Mouse (Mus musculus) olfactory bulb, adult 2 months (tissue): ENCODE measurements around the gene Mpig6b. TPM values are rescaled to one million over a fixed set of nuclear protein-coding genes. Genes with fewer than 3 reads are reported as not detected.

Experiments used
- H3K27ac ChIP-seq: fragments of 200-500 bp; 2 replicates; pipeline ENCODE4 v1.5.1; 2012; ENCODE audit warnings: low read depth, low read length; ENCODE audit not compliant: insufficient read depth
- H3K4me1 ChIP-seq: fragments of 200-500 bp; 2 replicates; pipeline ENCODE4 v1.6.1; 2012; ENCODE audit warnings: low read length; ENCODE audit not compliant: control insufficient read depth, insufficient read depth
- H3K4me3 ChIP-seq: fragments of 200-500 bp; 2 replicates; pipeline ENCODE4 v1.5.1; 2012; ENCODE audit warnings: mild to moderate bottlenecking, low read depth, low read length, moderate library complexity; ENCODE audit not compliant: insufficient read depth
- CTCF ChIP-seq: fragments of 200-500 bp; IDR thresholded peaks from 2 replicates; pipeline ENCODE4 v1.5.1; 2012; ENCODE audit warnings: low read depth, mild to moderate bottlenecking, low read length, moderate library complexity; ENCODE audit not compliant: insufficient read depth
- POLR2A ChIP-seq: fragments of 200-500 bp; IDR thresholded peaks from 2 replicates; pipeline ENCODE4 v1.6.1; 2012; ENCODE audit warnings: mild to moderate bottlenecking, low read depth, low read length, moderate library complexity; ENCODE audit not compliant: insufficient read depth
- WGBS: fragments of 180-500 bp; shearing (Covaris S2); methylation state at CpG from one replicate; pipeline ENCODE4 v1.1.7; 2018; 5-methylcytosine and 5-hydroxymethylcytosine counted together
- polyA plus RNA-seq: library from polyadenylated mRNA; stranded (reverse); fragments of >200 nt; gene quantifications from 2 replicates; pipeline ENCODE4 v1.2.4, GENCODE M21; 2012; ENCODE audit warnings: low replicate concordance; ENCODE audit not compliant: missing spikeins, insufficient read depth, insufficient read length

The Mpig6b gene
- polyA plus RNA-seq, 1 experiment: not detected

- TF ChIP-seq POLR2A: no peak
- TF ChIP-seq CTCF: no peak
- H3K27ac ChIP-seq: no peak overlapping the region
- WGBS: 76% methylated on average over 6 of the region's 6 CpGs
Measured at GRCm38 (mm10) chr17:35103221-35103690, 37.3 kb upstream of the Mpig6b start.

GRCm38 (mm10) chr17:35102299-35102698 lies 36.3 kb upstream of the Mpig6b start:
- Histone ChIP-seq H3K4me3 (no peak overlapping the region), H3K4me1 (peaks cover 4% of the 10 kb centered on the region), H3K27ac (no peak overlapping the region)
- WGBS: 69% methylated on average over 8 of the region's 8 CpGs
- TF ChIP-seq POLR2A (no peak), CTCF (no peak)

More at GRCm38 (mm10) chr17:35103221-35103690, 37.3 kb upstream of the Mpig6b start:
- no peak overlapping the region for H3K4me3 ChIP-seq
- peaks cover 2% of the 10 kb centered on the region; the same call in 1 of the 2 replicates for H3K4me1 ChIP-seq

- TF ChIP-seq POLR2A (no peak), CTCF (no peak)
- Histone ChIP-seq H3K27ac (no peak overlapping the region), H3K4me1 (peaks cover 16% of the 10 kb centered on the region), H3K4me3 (no peak overlapping the region)
- 87% methylated on average over 11 of the region's 11 CpGs for WGBS
Measured at GRCm38 (mm10) chr17:35101161-35101560, 35.2 kb upstream of the Mpig6b start.

- TF ChIP-seq POLR2A (no peak), CTCF (no peak)
- WGBS: 80% methylated on average over 10 of the region's 10 CpGs
- H3K4me1 ChIP-seq: peaks cover 16% of the 10 kb centered on the region; the same call in 1 of the 2 replicates
- H3K4me3 ChIP-seq: no peak overlapping the region
- H3K27ac ChIP-seq: no peak overlapping the region
Measured at GRCm38 (mm10) chr17:35100196-35100765, 34.3 kb upstream of the Mpig6b start.

- WGBS: 60% methylated on average over 12 of the region's 12 CpGs
- no peak overlapping the region for H3K27ac ChIP-seq
- no peak overlapping the region for H3K4me3 ChIP-seq
- H3K4me1 ChIP-seq: peaks cover 19% of the 10 kb centered on the region; the same call in 1 of the 2 replicates
- TF ChIP-seq POLR2A (no peak), CTCF (no peak)
Measured at GRCm38 (mm10) chr17:35097164-35097655, 31.2 kb upstream of the Mpig6b start.

GRCm38 (mm10) chr17:35096597-35096996 lies 30.6 kb upstream of the Mpig6b start:
- Histone ChIP-seq H3K4me3 (no peak overlapping the region), H3K4me1 (peaks cover 19% of the 10 kb centered on the region; the same call in 1 of the 2 replicates), H3K27ac (no peak overlapping the region)
- TF ChIP-seq CTCF (no peak), POLR2A (no peak)
- 81% methylated on average over 12 of the region's 12 CpGs for WGBS

GRCm38 (mm10) chr17:35094475-35095365 lies 28.7 kb upstream of the Mpig6b start:
- Histone ChIP-seq H3K4me1 (peaks cover 31% of the 10 kb centered on the region), H3K4me3 (no peak overlapping the region), H3K27ac (no peak overlapping the region)
- TF ChIP-seq POLR2A (no peak), CTCF (no peak)
- WGBS: 83% methylated on average over 15 of the region's 15 CpGs

GRCm38 (mm10) chr17:35092403-35093198 lies 26.6 kb upstream of the Mpig6b start:
- TF ChIP-seq CTCF (no peak), POLR2A (no peak)
- H3K27ac ChIP-seq: no peak overlapping the region
- peaks cover 31% of the 10 kb centered on the region for H3K4me1 ChIP-seq
- H3K4me3 ChIP-seq: no peak overlapping the region
- WGBS: 92% methylated on average over 14 of the region's 14 CpGs
